Mouse (Mus musculus): ENCODE results near the gene Tcap. TPM values are rescaled to one million over a fixed set of nuclear protein-coding genes. Genes with fewer than 3 reads are reported as not detected.

The Tcap gene
- polyA plus RNA-seq, 1 experiment from 2014 or later, result 2.1 TPM

DNA sequence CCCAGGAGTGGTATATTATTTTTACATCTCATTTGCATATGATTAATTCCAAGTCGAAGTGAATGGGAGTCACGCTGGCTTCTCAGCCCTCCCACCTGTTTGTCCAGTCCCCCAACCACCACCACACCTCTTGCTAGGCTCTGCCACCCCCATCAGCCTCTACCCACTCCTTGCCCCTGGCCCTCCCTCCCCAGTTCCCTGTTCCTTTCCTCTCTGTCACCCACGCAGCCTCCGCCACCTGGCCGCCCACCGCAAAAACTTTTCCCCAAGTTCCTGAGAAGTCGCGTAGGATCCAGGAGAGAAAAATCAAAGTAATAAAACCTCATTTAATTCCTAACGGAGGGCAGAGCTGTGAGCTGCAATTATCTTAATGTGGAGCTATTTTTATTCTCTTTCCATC is 37.4 kb upstream of the Tcap start:
- H3K9me3 ChIP-seq (replicated peaks; ENCODE audit: low read length), result no peaks in the 10 kb centered on the region
- WGBS, result 12% methylated on average over 9 of the region's 9 CpGs
- H3K9ac ChIP-seq (ENCODE audit: low read depth, low read length), result no peak overlapping the region
- DNase-seq (ENCODE audit: low spot score), result no peak
- H3K4me1 ChIP-seq (replicated peaks; ENCODE audit: insufficient read depth, low read length), result peaks cover 16% of the 10 kb centered on the region; the same call in 1 of the 2 replicates
- no peaks in the 10 kb centered on the region for H3K36me3 ChIP-seq (ENCODE audit: insufficient read depth, low read length)
- H3K27ac ChIP-seq, result no peak overlapping the region
- no peak overlapping the region for H3K4me2 ChIP-seq (ENCODE audit: low read length)
- peaks cover 36% of the 10 kb centered on the region for H3K27me3 ChIP-seq (ENCODE audit: insufficient read depth, low read length)
- no peak for ATAC-seq (replicated peaks; ENCODE audit: low FRiP score, low read depth)
- TF ChIP-seq CTCF (IDR thresholded peaks at IDR 0.05; ENCODE audit: low read depth), result no peak
- H3K4me3 ChIP-seq (replicated peaks; ENCODE audit: low read depth, low read length), result no peak overlapping the region

DNA sequence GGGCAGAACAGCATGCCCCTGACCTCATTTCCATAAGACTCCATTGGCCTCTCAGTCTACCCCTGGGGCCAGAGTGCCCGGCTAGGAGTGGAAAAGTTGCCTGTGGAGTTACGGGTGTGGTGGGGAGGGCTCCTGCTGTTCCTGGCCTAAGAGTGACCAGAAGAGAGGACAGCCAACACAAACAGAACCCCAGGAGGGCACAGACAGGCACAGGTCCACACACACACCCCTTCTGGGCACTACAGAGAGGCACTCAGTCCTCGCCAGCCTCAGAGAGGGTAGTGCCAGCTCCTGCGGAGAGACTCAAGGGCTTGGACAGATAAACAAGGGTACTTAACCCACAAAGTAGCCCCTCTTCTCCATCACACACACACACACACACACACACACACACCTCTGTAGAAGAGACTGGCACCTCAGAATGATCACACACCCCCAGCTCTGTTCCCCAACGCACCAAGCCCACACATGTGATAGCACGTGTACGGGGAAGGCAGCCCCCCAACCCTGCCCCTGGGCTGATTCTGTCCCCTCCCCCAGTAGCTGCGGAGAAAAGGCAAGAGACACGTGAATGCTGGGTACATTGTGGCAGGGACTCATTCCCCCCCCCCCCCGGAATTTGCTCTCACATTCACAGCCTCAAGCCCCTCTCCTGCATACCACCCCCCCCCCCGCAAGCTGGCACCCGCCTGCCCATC is 36.1 kb upstream of the Tcap start:
- no peak overlapping the region for H3K4me3 ChIP-seq (replicated peaks; ENCODE audit: low read depth, low read length)
- peaks cover 9% of the 10 kb centered on the region; the same call in 1 of the 2 replicates for H3K4me1 ChIP-seq (replicated peaks; ENCODE audit: insufficient read depth, low read length)
- H3K9me3 ChIP-seq (replicated peaks; ENCODE audit: low read length), result no peaks in the 10 kb centered on the region
- 13% methylated on average over 10 of the region's 12 CpGs for WGBS
- H3K9ac ChIP-seq (ENCODE audit: low read depth, low read length), result no peak overlapping the region
- H3K27me3 ChIP-seq (ENCODE audit: insufficient read depth, low read length), result peaks cover 37% of the 10 kb centered on the region
- TF ChIP-seq CTCF (IDR thresholded peaks at IDR 0.05; ENCODE audit: low read depth), result no peak
- H3K4me2 ChIP-seq (ENCODE audit: low read length), result peak overlapping the region; percentile 93; the same call in 1 of the 2 replicates
- DNase-seq (ENCODE audit: low spot score) (no peak), ATAC-seq (replicated peaks; ENCODE audit: low FRiP score, low read depth) (no peak)
- H3K36me3 ChIP-seq (ENCODE audit: insufficient read depth, low read length), result no peaks in the 10 kb centered on the region
- no peak overlapping the region for H3K27ac ChIP-seq

DNA sequence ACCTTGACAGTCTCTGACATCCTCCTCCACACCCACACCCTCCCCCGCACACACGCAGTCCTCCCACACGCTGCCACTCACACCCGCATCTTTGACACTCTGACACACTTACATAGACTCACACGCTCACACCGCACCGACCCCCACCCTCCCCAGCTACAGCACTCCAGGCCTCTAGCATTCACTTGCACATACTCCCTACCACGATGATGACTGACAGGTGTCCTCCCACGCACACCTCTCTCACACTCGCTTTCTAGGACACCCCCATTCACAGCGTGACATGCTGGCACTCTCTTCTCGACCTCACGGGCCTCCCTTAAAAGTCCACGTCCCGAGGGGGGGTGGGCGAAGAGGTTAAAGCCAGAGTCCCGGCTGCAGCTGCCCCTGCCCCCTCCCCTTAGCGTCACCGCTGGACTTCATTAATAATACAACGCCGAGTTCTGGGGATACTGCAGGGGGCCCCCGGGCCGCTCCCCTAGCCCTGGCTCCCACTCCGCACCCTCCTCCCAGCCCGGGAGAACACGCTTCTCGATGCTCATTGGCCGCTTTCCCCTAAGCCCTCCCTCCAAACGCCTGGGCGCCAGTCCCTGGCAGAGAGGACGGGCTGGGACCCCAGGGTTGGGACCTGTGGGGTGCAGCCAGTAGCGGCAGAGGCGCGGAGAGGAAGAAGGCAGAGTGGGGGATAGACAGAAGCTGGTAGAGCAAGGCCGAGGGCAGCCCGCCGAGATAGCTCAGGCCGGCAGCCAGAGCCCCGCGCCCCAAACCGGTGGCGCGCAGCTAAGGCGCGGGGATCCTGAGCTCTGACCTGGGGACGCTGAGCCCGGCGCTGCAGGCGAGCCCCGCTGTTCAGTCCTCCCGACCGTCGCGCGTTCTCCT is 35.3 kb upstream of the Tcap start, which contains the start of gene Ppp1r1b:
TSS of gene Ppp1r1b (plus strand) at position 322 of the 879 bp plus-strand sequence.
- Histone ChIP-seq H3K4me1 (replicated peaks; ENCODE audit: insufficient read depth, low read length) (peaks cover 9% of the 10 kb centered on the region; the same call in 1 of the 2 replicates), H3K9me3 (replicated peaks; ENCODE audit: low read length) (no peaks in the 10 kb centered on the region), H3K36me3 (ENCODE audit: insufficient read depth, low read length) (no peaks in the 10 kb centered on the region), H3K4me3 (replicated peaks; ENCODE audit: low read depth, low read length) (peak within 1 kb of the TSS; percentile 42), H3K27ac (no peak within 1 kb of the TSS), H3K4me2 (ENCODE audit: low read length) (peak within 1 kb of the TSS; percentile 93), H3K27me3 (ENCODE audit: insufficient read depth, low read length) (peaks cover 37% of the 10 kb centered on the region), H3K9ac (ENCODE audit: low read depth, low read length) (peak within 1 kb of the TSS; percentile 55)
- WGBS, result under 1% methylated on average over 55 of the region's 55 CpGs
- DNase-seq (ENCODE audit: low spot score) (peak; percentile 57), ATAC-seq (replicated peaks; ENCODE audit: low FRiP score, low read depth) (peak; percentile 33; the same call in 1 of the 2 replicates)
- no peak for TF ChIP-seq CTCF (IDR thresholded peaks at IDR 0.05; ENCODE audit: low read depth)

DNA sequence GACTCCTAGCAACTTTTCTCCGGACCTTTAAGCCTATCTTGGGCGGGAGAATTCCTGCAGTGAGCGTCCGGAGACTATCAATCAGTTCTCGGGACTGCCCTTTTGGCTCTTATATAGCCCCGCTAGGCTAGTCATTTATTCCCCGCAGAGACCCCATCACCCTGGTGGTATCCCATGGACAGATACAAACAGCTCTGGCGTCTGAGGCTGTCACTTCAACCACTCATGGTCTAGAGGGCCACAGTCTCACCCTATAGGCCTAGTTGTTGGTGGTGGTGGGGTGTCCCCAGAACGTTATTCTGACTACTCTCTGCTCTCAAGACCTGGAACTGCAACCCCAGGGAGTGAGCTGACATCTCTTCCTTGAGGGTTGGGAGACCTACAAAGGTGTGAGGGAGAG is 34.3 kb upstream of the Tcap start:
- 17% methylated on average over 9 of the region's 9 CpGs for WGBS
- H3K4me2 ChIP-seq (ENCODE audit: low read length), result peak overlapping the region; percentile 93
- H3K27ac ChIP-seq, result no peak overlapping the region
- no peak for ATAC-seq (replicated peaks; ENCODE audit: low FRiP score, low read depth)
- DNase-seq (ENCODE audit: low spot score), result no peak
- H3K36me3 ChIP-seq (ENCODE audit: insufficient read depth, low read length), result no peaks in the 10 kb centered on the region
- H3K9ac ChIP-seq (ENCODE audit: low read depth, low read length), result 0 out of 2 replicates have a peak overlapping the region, but pooled peaks have one; percentile 5
- peak overlapping the region; percentile 42; the same call in 1 of the 2 replicates for H3K4me3 ChIP-seq (replicated peaks; ENCODE audit: low read depth, low read length)
- peaks cover 9% of the 10 kb centered on the region; the same call in 1 of the 2 replicates for H3K4me1 ChIP-seq (replicated peaks; ENCODE audit: insufficient read depth, low read length)
- TF ChIP-seq CTCF (IDR thresholded peaks at IDR 0.05; ENCODE audit: low read depth), result no peak
- H3K27me3 ChIP-seq (ENCODE audit: insufficient read depth, low read length), result peaks cover 37% of the 10 kb centered on the region
- no peaks in the 10 kb centered on the region for H3K9me3 ChIP-seq (replicated peaks; ENCODE audit: low read length)

DNA sequence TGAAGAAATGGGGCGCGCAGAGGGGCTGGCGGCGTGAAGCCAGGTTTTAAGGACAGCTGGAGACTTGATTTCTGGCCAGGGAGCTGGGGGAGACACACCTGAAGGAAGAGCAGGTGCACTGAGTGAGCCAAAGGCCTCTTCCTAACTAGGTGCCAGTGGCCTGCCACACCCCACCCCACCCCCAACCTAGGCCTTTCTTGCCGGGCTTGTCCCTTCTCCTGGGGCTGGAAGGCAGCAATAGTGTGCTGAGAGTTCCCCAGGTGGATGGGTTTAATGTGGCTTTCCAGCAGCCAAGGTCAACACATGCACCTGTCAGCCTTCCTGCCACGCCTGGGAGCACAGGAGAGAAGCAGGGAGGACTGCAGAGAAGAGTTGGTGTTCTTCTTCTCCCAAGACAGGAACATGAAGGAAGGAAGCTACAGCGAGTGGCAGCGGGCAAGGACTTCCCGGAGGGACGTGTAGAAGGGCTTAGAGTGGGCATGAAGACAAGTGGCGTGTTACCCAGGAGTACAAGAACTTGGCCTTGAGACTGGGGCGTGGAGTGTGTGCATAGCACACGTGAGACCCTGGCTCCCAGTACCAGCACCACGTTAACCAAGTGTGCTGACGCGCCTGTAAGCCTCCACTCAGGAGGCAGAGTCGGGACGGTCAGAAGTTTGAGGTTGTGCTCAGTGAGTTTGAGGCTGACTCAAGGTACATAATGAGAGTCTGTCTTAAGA is 31.2 kb upstream of the Tcap start:
- Histone ChIP-seq H3K9ac (ENCODE audit: low read depth, low read length) (no peak overlapping the region), H3K27ac (no peak overlapping the region), H3K27me3 (ENCODE audit: insufficient read depth, low read length) (peaks cover 23% of the 10 kb centered on the region), H3K4me2 (ENCODE audit: low read length) (no peak overlapping the region), H3K4me1 (replicated peaks; ENCODE audit: insufficient read depth, low read length) (peaks cover 13% of the 10 kb centered on the region), H3K9me3 (replicated peaks; ENCODE audit: low read length) (no peaks in the 10 kb centered on the region), H3K36me3 (ENCODE audit: insufficient read depth, low read length) (no peaks in the 10 kb centered on the region), H3K4me3 (replicated peaks; ENCODE audit: low read depth, low read length) (no peak overlapping the region)
- TF ChIP-seq CTCF (IDR thresholded peaks at IDR 0.05; ENCODE audit: low read depth), result no peak
- no peak for ATAC-seq (replicated peaks; ENCODE audit: low FRiP score, low read depth)
- no peak for DNase-seq (ENCODE audit: low spot score)
- WGBS, result 73% methylated on average over 18 of the region's 18 CpGs
